Mouse (Mus musculus) kidney, adult 8-10 months (tissue): Measurements from ENCODE around the gene Mtrr.
A peak's percentile ranks its signal among the peaks of the same experiment; 100 is the strongest.

Experiments
- DNase-seq, 2 experiments: peaks; one replicate each; pipeline ENCODE4 v3.0.0; 2022

The Mtrr gene

DNA sequence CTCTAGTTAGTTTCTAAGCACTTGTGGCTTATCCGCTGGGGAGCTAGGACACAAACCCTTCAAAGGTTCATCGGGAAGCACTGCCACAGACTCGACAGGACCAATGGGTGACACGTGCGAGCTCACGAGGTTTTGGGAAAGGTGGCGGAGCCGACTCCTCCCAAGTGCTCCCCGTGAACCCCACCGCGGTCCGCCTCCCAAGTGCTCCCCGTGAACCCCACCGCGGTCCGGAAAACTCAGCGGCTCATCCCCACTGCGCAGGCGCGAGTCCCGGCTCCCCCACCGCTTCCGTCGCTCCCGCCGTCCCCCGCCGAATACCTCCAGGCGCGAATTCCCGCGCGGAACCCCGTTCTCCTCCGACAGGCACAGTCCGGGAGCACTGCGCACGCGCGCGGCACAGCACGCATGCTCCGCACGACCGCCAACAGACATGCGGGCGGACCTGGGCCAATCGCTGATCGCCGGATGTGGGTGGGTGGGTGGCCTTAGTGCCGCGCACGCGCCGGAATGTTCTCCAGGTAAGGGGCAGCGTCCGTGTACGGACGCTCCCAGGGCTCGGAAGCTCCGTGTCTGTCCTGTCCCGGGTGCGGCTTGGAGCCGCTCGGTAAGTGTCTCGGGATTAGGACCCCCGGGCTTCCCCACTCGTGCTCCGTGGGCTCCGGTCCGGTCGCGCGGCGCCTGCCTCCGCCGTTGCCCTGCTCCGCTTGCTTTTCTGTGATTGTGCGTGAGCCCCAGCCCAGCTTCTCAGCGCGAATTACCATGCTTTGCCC lies at the start of gene Mtrr, which contains the start of gene Fastkd3:
TSS of gene Mtrr (minus strand) at position 403 of the 770 bp plus-strand sequence.
TSS of gene Fastkd3 (plus strand) at position 488 of the 770 bp plus-strand sequence.
- peak; percentile 98 for DNase-seq

DNA sequence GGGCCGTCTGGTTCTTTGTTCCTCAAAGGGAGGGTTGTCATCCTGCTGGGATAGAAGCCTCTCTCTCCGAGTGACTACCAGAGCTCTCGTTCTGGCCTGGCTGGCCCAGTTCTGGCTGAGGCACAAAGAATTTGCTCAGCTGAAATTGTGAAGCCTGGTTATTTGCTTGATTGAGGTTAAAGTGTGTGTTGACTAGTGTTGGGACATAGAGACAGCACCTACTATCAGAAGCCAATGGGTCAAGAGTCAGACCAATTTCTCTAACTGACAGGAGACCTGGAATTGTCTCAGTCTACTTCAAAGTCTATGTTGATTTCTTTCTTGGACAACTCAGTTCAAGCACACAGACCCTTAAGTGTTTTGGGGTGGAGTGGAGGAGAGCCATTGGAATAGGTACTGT lies 45.1 kb upstream of the Mtrr start:
- DNase-seq, result no peak

DNA sequence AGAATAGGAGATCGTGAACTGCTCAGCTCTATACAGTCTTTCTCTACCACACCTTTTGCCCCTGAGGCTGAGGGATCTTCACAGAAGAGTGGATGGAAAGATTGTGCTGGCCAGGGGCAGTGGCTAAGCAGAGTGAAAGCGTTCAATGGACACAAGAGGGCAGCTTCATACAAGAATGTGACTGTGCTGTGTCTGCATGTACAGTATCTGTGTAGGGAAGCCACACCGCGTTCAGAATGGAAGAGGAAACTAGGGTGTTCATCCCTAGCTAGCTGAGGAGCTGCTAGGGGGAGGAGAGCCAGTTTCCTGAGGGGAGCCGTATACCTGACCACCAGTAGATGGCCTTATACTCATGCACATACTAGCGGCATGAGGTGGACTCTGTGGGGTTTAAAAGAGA lies 40.8 kb upstream of the Mtrr start:
- DNase-seq, result no peak

DNA sequence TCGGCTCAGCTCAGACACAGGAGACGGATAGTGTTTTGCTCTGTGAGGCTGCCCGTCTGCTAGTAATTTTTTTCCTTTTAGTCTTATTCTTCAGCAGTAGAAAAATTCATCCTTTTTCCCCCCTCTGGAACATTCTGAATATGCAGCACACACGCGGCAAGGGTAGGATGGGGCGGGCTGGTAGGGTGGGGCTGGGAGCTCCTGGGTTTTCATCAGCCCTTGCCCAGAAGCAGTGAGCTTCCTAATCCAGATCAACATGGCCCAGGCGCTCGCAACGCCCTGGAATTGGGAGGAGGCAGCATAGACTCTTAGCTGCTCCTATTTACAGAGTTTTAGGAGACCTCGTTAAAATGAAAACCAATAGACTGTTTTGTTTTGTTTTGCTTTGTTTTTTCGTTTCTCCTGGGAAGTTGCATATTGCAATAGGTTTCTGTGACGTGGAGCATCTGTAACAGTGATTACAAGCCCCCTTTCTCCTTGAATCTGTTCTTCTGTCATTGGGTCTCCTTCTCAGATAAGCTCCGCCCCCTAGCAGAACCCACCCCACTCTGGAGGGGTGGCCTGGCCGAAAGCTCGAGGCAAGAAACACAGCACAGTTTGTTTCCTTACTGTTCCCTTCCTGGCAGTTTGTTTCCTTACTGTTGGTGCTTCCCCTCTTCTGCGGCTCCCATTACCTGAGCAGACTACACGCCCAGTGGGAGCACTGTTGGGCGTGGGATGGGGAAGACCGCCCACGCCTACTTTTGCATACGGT lies 25.9 kb upstream of the Mtrr start:
- no peak for DNase-seq

DNA sequence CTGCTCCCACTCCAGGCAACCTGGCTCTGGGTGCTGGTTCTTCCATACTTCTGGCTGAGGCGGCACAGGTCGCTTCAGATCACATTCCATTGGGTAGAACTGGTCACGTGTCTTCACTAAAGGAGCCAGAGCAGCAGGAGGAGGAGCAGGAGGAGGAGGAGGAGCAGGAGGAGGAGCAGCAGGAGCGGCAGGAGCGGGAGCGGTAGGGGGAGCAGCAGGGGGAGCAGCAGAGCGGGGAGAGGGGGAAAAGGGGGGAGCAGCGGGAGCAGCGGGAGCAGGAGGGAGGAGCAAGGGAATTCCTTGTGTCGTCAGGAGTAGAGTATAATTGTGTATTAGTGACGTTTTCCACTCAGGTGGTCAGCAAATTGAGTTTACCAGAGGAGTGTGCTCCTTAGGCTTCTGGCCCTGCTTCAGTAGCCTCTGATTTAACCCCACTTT lies 23.8 kb upstream of the Mtrr start:
- peak; percentile 42 to 63 for DNase-seq

DNA sequence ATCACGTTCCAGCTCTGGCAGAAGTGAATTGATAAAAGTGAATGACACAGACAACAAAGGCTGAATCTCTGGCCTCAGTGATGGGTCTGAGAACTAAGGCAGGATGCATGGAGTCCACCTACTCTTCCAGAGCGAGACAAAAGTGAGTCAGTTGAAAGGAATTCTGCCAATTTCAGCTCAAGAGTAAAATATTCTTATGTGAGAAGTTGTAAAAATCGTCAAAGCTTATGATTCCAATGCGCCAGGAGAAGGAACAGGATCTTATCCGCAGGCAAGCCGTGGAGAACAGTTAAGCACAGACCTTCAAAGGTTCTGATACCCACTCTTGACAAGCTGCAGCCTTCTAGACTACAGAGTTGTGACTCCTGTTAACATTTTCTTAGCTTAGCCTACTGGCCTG lies 21.1 kb upstream of the Mtrr start:
- DNase-seq, result no peak

DNA sequence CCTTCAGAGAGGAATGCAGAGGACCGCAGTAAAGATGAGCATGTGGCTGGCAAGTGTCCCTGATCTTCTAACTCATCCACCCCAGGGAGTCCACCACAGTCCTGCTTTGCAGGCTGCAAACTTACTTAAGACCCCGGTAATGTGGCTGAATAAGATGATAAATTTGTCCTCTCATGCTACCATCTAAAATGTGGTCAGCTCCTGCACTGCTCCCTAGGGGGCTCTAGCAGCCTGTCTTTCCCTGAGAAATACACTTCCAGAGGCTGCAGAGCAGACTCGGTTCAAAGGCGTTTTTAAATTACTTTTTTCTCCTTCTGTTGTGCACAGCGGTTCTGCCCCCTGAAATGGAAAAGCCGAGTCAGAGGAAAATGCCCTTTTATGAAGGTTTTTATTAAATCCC lies 19.2 kb upstream of the Mtrr start:
- no peak for DNase-seq

DNA sequence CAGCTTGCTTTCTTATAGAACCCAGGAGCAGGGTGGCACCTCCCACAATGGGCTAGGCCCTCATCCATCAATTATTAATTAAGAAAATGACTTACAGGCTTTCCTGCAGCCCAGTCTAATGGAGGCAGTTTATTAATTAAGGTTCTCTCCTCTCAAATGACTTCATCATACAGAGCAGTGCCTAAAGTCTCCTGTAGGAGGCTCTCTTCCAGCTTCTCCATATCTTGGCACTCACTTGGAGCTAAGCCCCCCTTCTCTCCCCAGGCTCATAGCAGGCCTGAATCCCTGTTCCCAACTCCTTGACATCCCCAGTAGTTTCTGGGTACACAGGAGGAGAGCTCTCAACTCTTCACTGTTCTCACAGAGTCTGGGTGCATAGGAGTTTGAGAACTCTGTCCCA lies 17.0 kb upstream of the Mtrr start:
- DNase-seq, result no peak

DNA sequence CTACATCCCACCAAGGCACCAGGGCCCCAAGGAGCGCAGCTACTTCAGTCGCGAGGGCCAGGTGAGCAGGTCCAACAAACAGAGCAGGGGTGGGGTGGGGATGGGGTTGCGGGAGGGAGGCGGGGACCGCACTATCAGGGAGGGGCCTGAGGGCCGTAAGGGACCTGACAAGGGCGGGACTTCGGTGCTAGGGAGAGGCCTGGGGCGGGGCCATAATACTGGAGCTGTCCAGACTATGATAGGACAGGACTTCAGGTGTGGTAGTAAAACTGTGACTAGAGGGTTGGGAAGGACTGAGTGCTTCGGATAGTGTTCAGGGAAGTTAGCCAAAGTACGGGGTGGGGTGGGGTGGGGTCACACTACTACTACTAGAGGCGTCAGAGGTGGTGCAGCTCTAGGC lies 15.7 kb upstream of the Mtrr start:
- no peak for DNase-seq

DNA sequence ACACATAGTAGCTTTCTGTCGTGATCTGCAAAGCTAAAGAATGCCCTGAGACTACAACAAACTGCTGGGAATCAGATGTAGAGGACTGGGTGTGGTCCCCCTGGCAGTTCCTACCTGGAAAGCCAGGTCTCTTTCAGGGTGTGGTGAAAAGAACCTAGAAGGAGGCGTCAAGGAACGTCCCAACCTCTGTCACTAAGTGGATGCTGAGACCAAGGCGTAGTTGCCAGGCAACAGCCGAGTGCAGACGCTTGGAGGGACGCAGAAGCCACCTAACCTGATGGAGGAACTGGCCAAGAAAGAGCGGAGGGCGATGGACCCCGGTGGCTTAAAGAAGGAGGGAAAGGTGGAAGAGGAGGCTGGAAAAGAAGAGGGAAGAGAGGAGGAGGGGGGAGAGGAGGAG lies 15.2 kb upstream of the Mtrr start, which contains the start of gene 1700001L19Rik:
TSS of gene 1700001L19Rik (plus strand) at position 223 of the 400 bp plus-strand sequence.
- DNase-seq, result no peak

DNA sequence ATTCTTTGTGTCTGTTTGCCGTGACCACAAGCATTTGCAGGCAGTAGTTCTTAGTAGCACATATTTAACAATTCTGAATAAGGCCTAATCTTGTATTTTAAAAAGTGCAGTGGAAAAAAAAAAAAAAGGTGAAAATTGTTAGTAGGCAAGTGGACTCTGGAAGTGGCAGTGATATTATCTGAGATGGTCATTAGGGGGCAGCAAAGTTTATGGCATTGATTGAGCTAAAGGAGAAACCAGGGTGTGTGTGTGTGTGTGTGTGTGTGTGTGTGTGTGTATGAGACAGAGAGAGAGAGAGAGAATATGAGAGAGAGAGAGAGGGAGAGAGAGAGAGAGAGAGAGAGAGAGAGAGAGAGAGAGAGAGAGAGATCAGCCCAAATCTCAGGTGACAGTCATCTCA lies 11.8 kb upstream of the Mtrr start:
- DNase-seq, result no peak

DNA sequence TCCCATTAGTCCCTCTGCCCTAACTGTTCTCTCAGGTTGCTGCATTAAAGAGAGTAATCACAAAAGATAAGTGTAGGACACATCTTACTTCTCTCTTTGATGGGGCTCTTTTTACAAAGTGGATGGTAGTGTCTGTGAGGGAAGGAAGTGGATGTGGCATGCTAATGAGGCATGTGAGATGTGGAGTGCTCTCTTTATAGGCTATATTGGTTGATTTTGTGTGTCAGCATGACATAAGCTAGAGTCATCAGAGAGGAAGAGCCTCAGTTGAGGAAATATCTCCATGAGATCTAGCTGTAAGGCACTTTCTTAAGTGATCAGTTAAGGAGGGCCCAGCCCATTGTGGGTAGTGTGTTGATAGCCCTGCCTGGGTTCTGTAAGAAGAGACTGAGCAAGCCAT lies 6.4 kb upstream of the Mtrr start:
- DNase-seq, result no peak

DNA sequence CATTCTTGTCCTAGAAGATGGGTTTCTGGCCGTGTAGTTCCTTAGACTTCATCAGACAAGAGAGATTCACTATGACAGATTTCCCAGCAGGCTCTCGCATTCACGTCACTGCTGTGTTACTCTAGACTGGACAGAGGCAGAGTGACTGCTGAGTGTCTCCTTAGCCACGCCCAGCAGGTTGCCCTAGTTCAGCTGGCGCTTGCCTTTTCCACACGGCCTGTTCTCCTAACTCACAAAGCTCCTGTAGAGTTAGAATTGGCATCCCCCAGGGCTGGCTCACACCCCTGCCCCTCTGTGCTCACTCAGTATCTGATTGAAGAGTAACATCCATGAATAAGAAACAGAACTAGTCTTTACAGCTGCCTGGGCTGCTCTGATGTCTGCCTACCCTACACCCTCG lies 3.5 kb upstream of the Mtrr start:
- no peak for DNase-seq

DNA sequence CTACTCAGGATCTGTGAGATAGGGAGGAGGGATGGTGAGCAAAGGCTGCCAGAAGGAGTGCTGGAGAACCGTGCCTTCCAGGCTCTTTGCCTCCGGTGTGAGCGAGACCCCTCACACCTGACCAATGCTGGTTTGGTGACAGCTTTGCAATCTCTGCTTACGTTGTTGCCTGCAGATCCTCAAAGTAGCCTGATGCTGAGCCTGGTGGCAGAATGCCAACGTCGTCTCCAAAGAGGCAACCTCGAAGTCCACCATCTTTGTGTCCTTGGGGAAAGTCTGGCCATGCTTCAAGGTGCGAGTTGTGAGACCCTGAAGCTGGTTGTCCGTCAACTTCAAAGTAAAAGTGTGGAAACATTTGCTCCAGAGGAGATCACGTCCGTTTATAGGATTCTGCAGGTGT lies 2.0 kb upstream of the Mtrr start:
- no peak for DNase-seq

DNA sequence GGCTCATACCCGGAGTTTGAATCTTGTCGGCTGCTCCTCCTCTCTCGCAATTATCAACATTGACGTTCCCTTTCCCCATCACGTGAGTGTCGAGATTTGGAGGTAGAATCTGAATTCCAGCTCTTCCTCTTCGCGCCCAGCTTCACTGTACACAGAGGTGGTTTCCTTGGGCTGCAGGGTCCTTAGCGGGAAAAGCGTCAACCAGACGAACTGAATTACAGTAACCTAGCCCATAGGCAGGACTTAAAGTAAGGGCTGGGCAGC lies 500 bp upstream of the Mtrr start:
- no peak for DNase-seq

DNA sequence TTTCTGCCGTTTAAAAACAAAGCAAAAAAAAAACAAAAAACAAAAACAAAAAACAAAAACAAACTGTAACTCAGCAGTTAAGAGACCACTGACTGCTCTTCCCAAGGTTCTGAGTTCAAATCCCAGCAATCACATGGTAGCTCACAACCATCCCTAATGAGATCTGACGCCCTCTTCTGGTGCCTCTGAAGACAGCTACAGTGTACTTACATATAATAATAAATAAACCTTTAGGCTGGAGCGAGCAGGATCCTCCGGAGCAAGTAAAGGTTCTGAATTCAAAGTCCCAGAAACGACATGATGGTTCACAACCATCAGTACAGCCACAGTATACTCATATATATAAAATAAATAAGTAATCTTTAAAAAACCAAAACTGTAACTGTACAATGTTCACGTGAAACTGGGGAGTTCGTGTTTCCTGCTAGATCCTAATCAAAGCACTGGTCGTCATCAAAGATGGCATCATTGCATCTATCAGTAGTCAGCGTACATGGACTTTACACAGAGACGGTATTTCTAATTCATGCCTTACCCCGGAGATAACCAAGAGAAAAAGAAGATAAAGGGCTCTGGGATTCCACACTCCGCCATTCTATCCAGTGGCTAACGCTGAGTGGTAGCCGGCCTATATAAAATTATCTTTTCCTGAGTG lies 736 bp downstream of the Mtrr start:
- no peak for DNase-seq

DNA sequence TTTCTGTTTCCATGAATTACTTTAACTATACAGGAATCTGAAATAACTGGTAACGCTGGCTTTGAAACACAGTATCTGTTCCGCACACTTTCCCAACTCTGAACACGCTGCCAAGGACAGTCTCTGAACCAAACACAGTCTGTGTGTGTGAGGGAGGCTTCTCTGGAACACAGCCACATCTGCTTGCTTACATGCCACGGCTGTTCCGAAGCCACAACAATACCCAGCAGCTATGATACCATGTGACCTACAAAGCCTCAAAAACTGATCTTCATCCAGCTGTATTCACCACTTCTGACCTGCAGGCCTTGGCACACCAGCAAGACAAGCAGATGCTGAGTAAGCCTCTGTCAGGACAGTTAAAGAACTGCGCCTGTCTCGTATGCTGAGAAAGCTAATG lies 4.0 kb downstream of the Mtrr start:
- no peak for DNase-seq

DNA sequence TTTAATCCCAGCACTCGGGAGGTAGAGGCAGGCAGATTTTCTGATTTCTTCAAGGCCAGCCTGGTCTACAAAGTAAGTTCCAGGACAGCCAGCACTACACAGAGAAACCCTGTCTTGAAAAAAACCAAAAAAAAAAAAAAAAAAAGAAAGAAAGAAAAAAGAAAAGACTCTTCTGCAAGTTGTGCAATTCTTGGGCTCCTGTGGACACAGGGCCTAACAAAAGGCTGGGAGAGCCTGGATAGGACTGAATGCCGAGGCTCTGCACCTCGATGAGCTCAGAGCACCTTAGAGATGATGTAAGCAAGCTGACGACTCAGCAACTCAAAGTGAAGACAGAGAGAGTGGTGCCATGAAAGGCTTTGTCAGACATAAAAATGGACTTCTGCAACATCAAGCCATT lies 7.6 kb downstream of the Mtrr start:
- no peak for DNase-seq

DNA sequence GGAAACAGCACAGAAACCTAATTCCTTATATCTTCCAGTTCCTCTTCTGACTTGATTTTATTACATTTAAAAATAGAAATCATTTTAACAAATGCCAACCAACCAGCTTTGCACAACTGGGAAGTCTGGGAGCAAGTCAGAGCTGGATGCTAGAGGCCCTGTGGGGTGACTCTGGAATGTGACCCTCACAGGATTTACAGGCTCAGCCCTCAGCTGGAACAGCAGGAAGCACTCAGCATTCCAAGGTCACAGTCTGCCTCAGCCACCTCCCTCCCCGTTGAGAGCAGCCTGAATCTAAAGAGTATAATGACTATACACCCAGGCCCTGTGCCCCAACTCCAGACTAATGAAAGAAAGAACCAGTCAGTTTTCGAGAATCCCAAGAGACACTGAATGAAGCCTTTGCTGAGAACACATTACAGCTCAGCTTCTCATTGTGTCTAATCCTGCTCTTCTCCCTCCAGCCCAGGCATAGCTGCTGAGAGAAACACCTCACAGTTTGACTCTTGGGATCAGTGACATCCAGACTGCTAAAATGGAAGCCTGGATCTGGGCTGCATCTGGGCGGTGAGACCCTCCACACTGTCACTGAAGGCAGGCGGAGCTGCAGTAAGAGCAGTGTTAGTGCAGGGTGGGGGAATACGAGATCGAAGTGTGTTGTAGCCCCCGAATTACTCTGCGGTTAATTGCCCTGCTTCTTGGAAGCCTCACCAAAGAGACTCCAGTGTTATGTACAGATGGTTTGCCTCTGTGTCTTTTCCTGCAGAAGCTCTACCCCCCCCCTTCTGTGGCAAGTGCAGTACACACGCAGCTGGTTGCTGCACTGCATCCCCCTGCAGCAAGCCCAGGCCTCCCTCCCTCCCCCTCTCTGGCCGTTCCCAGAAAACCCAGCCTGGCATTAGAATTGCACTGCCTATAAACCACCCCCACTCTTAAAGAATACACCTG lies 8.7 kb downstream of the Mtrr start:
- peak; percentile 56 to 69 for DNase-seq

DNA sequence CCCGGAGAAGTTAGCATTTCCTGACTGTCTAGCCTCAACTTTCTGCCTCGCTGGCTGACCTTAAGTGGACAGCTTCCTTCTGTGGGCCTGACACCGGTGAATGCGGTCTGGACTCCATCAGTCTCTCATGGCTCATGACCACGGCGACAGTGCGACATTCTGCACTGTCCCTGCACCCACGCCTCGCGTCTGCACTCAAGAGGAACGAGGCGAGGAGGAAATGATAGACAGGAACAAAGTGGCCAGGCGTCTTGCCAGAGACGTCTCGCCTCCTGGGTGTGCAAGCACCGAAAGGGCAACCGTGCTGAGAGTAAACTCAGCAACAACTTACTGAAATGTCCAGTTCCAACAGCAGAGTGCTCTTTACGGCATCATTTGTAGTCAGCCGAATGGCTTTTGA lies 9.7 kb downstream of the Mtrr start:
- no peak for DNase-seq

DNA sequence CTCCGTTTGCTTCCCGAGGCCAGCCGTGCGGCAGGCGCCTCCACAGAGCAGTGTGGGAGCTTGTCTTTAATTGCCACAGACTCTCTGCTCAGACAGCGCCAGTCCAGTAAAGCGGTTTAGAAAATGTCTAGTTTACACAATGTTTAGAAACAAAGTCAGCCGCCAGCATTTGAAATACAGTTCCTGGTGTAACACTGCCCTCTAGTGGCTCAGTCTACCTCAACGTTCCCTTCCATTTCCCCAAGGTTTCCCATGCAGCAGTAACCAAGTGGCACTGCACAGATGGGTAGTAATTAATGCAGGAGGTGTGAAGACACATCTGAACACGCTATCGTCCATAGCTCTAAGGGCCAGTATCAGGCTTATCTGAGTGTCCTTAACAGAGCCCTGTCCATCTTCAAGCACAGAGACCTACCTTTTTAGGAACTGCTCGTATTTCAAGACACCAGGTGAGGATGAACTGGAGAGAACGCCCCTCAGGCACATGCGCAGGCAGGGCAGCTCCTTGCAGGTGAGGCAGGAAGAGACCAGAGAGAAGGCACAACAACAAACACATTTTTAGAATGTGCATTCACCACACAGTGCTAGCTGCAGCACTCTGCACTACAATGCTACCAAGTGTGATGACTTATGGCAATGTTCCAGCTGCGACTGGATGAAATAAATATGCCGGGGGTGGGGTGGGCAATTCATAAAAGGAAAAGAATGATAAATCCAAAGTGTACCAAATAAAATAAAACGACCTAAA lies 12.2 kb downstream of the Mtrr start:
- peak; percentile 27 to 51 for DNase-seq

DNA sequence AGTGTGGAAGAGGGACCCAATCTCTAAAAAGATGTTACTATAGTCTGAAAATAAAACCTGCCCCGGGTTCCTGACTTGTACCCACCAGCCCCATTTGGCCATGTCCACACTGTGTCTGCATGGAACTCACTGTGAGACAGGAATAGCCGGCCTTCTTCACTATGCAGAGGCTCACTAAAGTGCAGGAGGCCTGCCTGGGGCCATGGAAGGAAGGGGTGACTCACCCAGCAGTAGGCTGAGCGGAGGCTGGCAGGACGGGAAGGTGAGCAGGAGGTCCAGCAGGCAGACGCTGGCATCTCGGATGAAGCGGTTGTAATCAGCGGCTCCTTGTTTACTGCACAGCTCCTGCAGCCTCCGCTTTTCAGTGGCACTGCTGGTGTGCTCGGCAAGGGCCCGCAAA lies 13.4 kb downstream of the Mtrr start:
- no peak for DNase-seq
